ENCODE assay signal across 7 mouse cellular contexts in genomic region chr19:53390495-53391007, GRCm38 (mm10). TPM values are rescaled to one million over a fixed set of nuclear protein-coding genes. Genes with fewer than 3 reads are reported as not detected.
A peak's percentile ranks its signal among the peaks of the same experiment; 100 is the strongest.
DNase-seq lines count a peak whose midpoint lies in the region; ATAC-seq lines count a peak whose summit lies in the region.

Gene Smndc1, minus strand, starts transcription at chr19:53390578.

- under 1% methylated on average over 48 of the region's 48 CpGs for WGBS in embryonic facial prominence, embryonic 12.5 days
- under 1% methylated on average over 48 of the region's 48 CpGs for WGBS in limb, embryonic 11.5 days
- under 1% methylated on average over 48 of the region's 48 CpGs for WGBS in midbrain, embryonic 14.5 days

- peak; percentile 99 for DNase-seq in adrenal gland, postnatal 25 days
- DNase-seq in heart, adult 11 months = peak; percentile 100
- DNase-seq in kidney, adult 18-20 months = peak; percentile 99
- DNase-seq in limb, embryonic 11.5 days (ENCODE audit: low spot score) = peak; percentile 100
- peak; percentile 100 for DNase-seq in midbrain, embryonic 14.5 days
- DNase-seq in spleen, adult 18-20 months = peak; percentile 96 to 99

- peaks cover 10% of the 10 kb centered on the region for H3K4me1 ChIP-seq in embryonic facial prominence, embryonic 12.5 days
- H3K4me1 ChIP-seq in limb, embryonic 11.5 days (ENCODE audit: control insufficient read depth, insufficient read depth, low read length) = 0 out of 2 replicates have a peak, but pooled peaks cover 2% of the 10 kb centered on the region
- peaks cover 15% of the 10 kb centered on the region for H3K4me1 ChIP-seq in midbrain, embryonic 14.5 days (ENCODE audit: control insufficient read depth, insufficient read depth, low read length)

- H3K27me3 ChIP-seq in embryonic facial prominence, embryonic 12.5 days = no peaks in the 10 kb centered on the region
- no peaks in the 10 kb centered on the region for H3K27me3 ChIP-seq in limb, embryonic 11.5 days (ENCODE audit: control insufficient read depth, insufficient read depth, low read length)
- H3K27me3 ChIP-seq in midbrain, embryonic 14.5 days (ENCODE audit: control insufficient read depth, insufficient read depth, low read length) = no peaks in the 10 kb centered on the region

- H3K9ac ChIP-seq in embryonic facial prominence, embryonic 12.5 days = peak within 1 kb of the TSS; percentile 97
- H3K9ac ChIP-seq in limb, embryonic 11.5 days (ENCODE audit: low read length) = peak within 1 kb of the TSS; percentile 99
- H3K9ac ChIP-seq in midbrain, embryonic 14.5 days (replicated peaks; ENCODE audit: low read length) = peak within 1 kb of the TSS; percentile 97

- peak; percentile 97 for ATAC-seq in embryonic facial prominence, embryonic 12.5 days (ENCODE audit: insufficient number of reproducible peaks, insufficient read depth, low FRiP score, low TSS enrichment)
- peak; percentile 98 for ATAC-seq in limb, embryonic 11.5 days (ENCODE audit: insufficient number of reproducible peaks, low FRiP score, low TSS enrichment, low read depth)
- peak; percentile 99 for ATAC-seq in midbrain, embryonic 14.5 days (ENCODE audit: low FRiP score, low TSS enrichment)

- H3K36me3 ChIP-seq in embryonic facial prominence, embryonic 12.5 days = peaks cover 27% of the 10 kb centered on the region; the same call in 1 of the 2 replicates
- H3K36me3 ChIP-seq in limb, embryonic 11.5 days (ENCODE audit: control insufficient read depth, insufficient read depth, low read length) = peaks cover 8% of the 10 kb centered on the region; the same call in 1 of the 2 replicates
- H3K36me3 ChIP-seq in midbrain, embryonic 14.5 days (ENCODE audit: control insufficient read depth, insufficient read depth, low read length) = peaks cover 34% of the 10 kb centered on the region

- H3K27ac ChIP-seq in embryonic facial prominence, embryonic 12.5 days = peak within 1 kb of the TSS; percentile 99
- H3K27ac ChIP-seq in limb, embryonic 11.5 days (replicated peaks; ENCODE audit: low read depth, low read length) = peak within 1 kb of the TSS; percentile 97
- peak within 1 kb of the TSS; percentile 96 for H3K27ac ChIP-seq in midbrain, embryonic 14.5 days (replicated peaks; ENCODE audit: low read depth, low read length)

- peak within 1 kb of the TSS; percentile 73 for H3K4me2 ChIP-seq in embryonic facial prominence, embryonic 12.5 days (replicated peaks)
- H3K4me2 ChIP-seq in limb, embryonic 11.5 days (ENCODE audit: low read depth, severe bottlenecking) = peak within 1 kb of the TSS; percentile 60
- peak within 1 kb of the TSS; percentile 89 for H3K4me2 ChIP-seq in midbrain, embryonic 14.5 days (ENCODE audit: low read length)

- peak within 1 kb of the TSS; percentile 99 for H3K4me3 ChIP-seq in embryonic facial prominence, embryonic 12.5 days
- peak within 1 kb of the TSS; percentile 99 for H3K4me3 ChIP-seq in limb, embryonic 11.5 days (ENCODE audit: low read depth, low read length)
- H3K4me3 ChIP-seq in midbrain, embryonic 14.5 days (replicated peaks; ENCODE audit: low read depth, low read length) = peak within 1 kb of the TSS; percentile 98

- no peaks in the 10 kb centered on the region for H3K9me3 ChIP-seq in embryonic facial prominence, embryonic 12.5 days
- H3K9me3 ChIP-seq in limb, embryonic 11.5 days (ENCODE audit: control insufficient read depth, low read length) = no peaks in the 10 kb centered on the region
- no peaks in the 10 kb centered on the region for H3K9me3 ChIP-seq in midbrain, embryonic 14.5 days (ENCODE audit: control insufficient read depth, low read length)

RNA-seq across cellular contexts. Expression of gene Smndc1, which starts in this region (rescaled TPM):
- total RNA-seq in adrenal gland, postnatal 25 days (2021) = 44.9 and 49.6 TPM in 2 replicates
- 40.7 and 48.3 TPM in 2 replicates for polyA plus RNA-seq in embryonic facial prominence, embryonic 12.5 days (2016; fragmentation: Nextera tagmentation; extraction: Ambion mirVana)
- 62.2 and 64.4 TPM in 2 replicates for polyA plus RNA-seq in limb, embryonic 11.5 days (2014; fragmentation: Nextera tagmentation; extraction: Ambion mirVana)
- 37.2 and 42.0 TPM in 2 replicates for polyA plus RNA-seq in midbrain, embryonic 14.5 days (2014; fragmentation: Nextera tagmentation; extraction: Ambion mirVana)

Comparison
In these comparisons a context has a peak if more than half of its experiments do, and no peak if none do; other contexts are left out.
1. Peak in every context shown above with its lines: DNase-seq, ATAC-seq, H3K4me3 ChIP-seq and H3K27ac ChIP-seq.